Mouse (Mus musculus) kidney, embryonic 15.5 days (tissue): Measurements from ENCODE around the gene Fth1. TPM values are rescaled to one million over a fixed set of nuclear protein-coding genes. Genes with fewer than 3 reads are reported as not detected.

ENCODE experiments used
- polyA plus RNA-seq: library from polyadenylated mRNA; unstranded; fragments of >200 nt; fragmentation: Nextera tagmentation; extraction: Ambion mirVana; gene quantifications from 2 replicates; pipeline ENCODE4 v1.2.1, GENCODE M21; 2015

Gene Fth1
- polyA plus RNA-seq, 1 experiment from 2014 or later = 1,598 TPM

Other genes with a start within 250 kb of the Fth1 start
- gene Scgb2a2, start 133.0 kb upstream of the Fth1 start, polyA plus RNA-seq = not detected in 2 replicates
- gene Incenp, start 81.0 kb upstream of the Fth1 start, polyA plus RNA-seq = 105 and 112 TPM in 2 replicates
- gene Best1, start 21.0 kb downstream of the Fth1 start, polyA plus RNA-seq = 1.4 and 1.7 TPM in 2 replicates
- 28.0 and 34.3 TPM in 2 replicates for gene Rab3il1, start 21.1 kb downstream of the Fth1 start, polyA plus RNA-seq
- 21.5 and 22.3 TPM in 2 replicates for gene Fads3, start 61.0 kb downstream of the Fth1 start, polyA plus RNA-seq
- 76.5 and 98.4 TPM in 2 replicates for gene Fads2, start 121.1 kb downstream of the Fth1 start, polyA plus RNA-seq
- gene Fads1, start 202.3 kb downstream of the Fth1 start, polyA plus RNA-seq = 95.3 and 108 TPM in 2 replicates
- gene Tmem258, start 223.4 kb downstream of the Fth1 start, polyA plus RNA-seq = 477 and 511 TPM in 2 replicates
- 109 and 111 TPM in 2 replicates for gene Fen1, start 223.6 kb downstream of the Fth1 start, polyA plus RNA-seq